Mouse (Mus musculus): ENCODE data around the gene Cyren. TPM values are rescaled to one million over a fixed set of nuclear protein-coding genes. Genes with fewer than 3 reads are reported as not detected.

The Cyren gene
- total and polyA plus RNA-seq, 3 experiments: 7.9 to 11.9 (median 9.7) TPM

GRCm38 (mm10) chr6:34906661-34907060 is 28.8 kb upstream of the Cyren start:
- no peaks in the 10 kb centered on the region for H3K27me3 ChIP-seq (replicated peaks)
- peaks cover 6% of the 10 kb centered on the region for H3K79me2 ChIP-seq (replicated peaks; ENCODE audit: control insufficient read depth, extremely low read depth, insufficient read depth, poor library complexity, severe bottlenecking)
- H3K4me1 ChIP-seq (ENCODE audit: control insufficient read depth in 1 of 2, insufficient read depth in 2 of 2): peaks cover 9 to 50% of the 10 kb centered on the region in 2 experiments
- dilution Hi-C loops (cut with MboI; ENCODE audit: extremely low pct_ligation_motif_present, extremely low pct_unique_long_range_greater_than_20kb, low sequenced_read_pairs) (no loop called here), in situ Hi-C loops (cut with MboI; ENCODE audit: low pct_ligation_motif_present, low pct_unique_long_range_greater_than_20kb, low sequenced_read_pairs) (no loop called here)
- no peak for DNase-seq (ENCODE audit: extremely low read depth)
- H3K4me2 ChIP-seq (ENCODE audit: insufficient read depth, low read depth, poor library complexity, severe bottlenecking): no peak overlapping the region
- TF ChIP-seq RAD21 (IDR thresholded peaks at IDR 0.05; ENCODE audit: low read depth, low read length) (no peak), E2F4 (IDR thresholded peaks at IDR 0.05; ENCODE audit: insufficient replicate concordance, low read depth, low read length) (no peak), TBP (conservative IDR thresholded peaks at IDR 0.05; ENCODE audit: low read depth, low read length) (no peak), USF1 (IDR thresholded peaks at IDR 0.05; ENCODE audit: low read depth, low read length) (no peak), HCFC1 (IDR thresholded peaks at IDR 0.05; ENCODE audit: low read depth, low read length) (no peak), CTCF (conservative IDR thresholded peaks at IDR 0.05 in 1 of 2, IDR thresholded peaks at IDR 0.05 in 1 of 2; ENCODE audit: low read depth in 2 of 2, low read length in 2 of 2) (no peak), CHD1 (IDR thresholded peaks at IDR 0.05; ENCODE audit: low read depth, low read length) (no peak), JUND (conservative IDR thresholded peaks at IDR 0.05; ENCODE audit: low read depth, low read length) (no peak), MAFK (IDR thresholded peaks at IDR 0.05; ENCODE audit: insufficient replicate concordance, low read length) (no peak), ETS1 (conservative IDR thresholded peaks at IDR 0.05; ENCODE audit: low read depth, low read length) (no peak), EP300 (IDR thresholded peaks at IDR 0.05; ENCODE audit: low read length) (no peak), TCF12 (IDR thresholded peaks at IDR 0.05; ENCODE audit: low read depth, low read length) (no peak), IRF4 (IDR thresholded peaks at IDR 0.05; ENCODE audit: low read depth, low read length) (no peak), ZC3H11A (IDR thresholded peaks at IDR 0.05; ENCODE audit: low read depth, low read length) (no peak), ZMIZ1 (IDR thresholded peaks at IDR 0.05; ENCODE audit: low read depth, low read length) (no peak), POLR2A (IDR thresholded peaks at IDR 0.05; ENCODE audit: low read depth, low read length) (no peak), MXI1 (IDR thresholded peaks at IDR 0.05; ENCODE audit: low read depth, low read length) (no peak), ELF1 (IDR thresholded peaks at IDR 0.05; ENCODE audit: low read depth, low read length) (no peak)
- H3K36me3 ChIP-seq (replicated peaks in 1 of 2; ENCODE audit: control insufficient read depth in 1 of 2, insufficient read depth in 1 of 2, low read length in 1 of 2): peaks cover 31 to 70% of the 10 kb centered on the region in 2 experiments
- no peak overlapping the region for H3K9ac ChIP-seq (ENCODE audit: insufficient read depth, low read depth)
- H3K27ac ChIP-seq (ENCODE audit: insufficient read depth, low read depth): no peak overlapping the region
- no peaks in the 10 kb centered on the region for H3K9me3 ChIP-seq (replicated peaks; ENCODE audit: low read length)
- no peak overlapping the region for H3K4me3 ChIP-seq (replicated peaks in 1 of 3; ENCODE audit: low read depth in 2 of 3, low read length in 2 of 3, poor library complexity in 1 of 3)

GRCm38 (mm10) chr6:34906125-34906524 is 28.3 kb upstream of the Cyren start:
- Histone ChIP-seq H3K36me3 (replicated peaks in 1 of 2; ENCODE audit: control insufficient read depth in 1 of 2, insufficient read depth in 1 of 2, low read length in 1 of 2) (peaks cover 32 to 75% of the 10 kb centered on the region in 2 experiments), H3K4me2 (ENCODE audit: insufficient read depth, low read depth, poor library complexity, severe bottlenecking) (no peak overlapping the region), H3K27me3 (replicated peaks) (no peaks in the 10 kb centered on the region), H3K79me2 (replicated peaks; ENCODE audit: control insufficient read depth, extremely low read depth, insufficient read depth, poor library complexity, severe bottlenecking) (peaks cover 6% of the 10 kb centered on the region), H3K9me3 (replicated peaks; ENCODE audit: low read length) (no peaks in the 10 kb centered on the region), H3K4me1 (ENCODE audit: control insufficient read depth in 1 of 2, insufficient read depth in 2 of 2) (peaks cover 10 to 51% of the 10 kb centered on the region in 2 experiments), H3K27ac (ENCODE audit: insufficient read depth, low read depth) (no peak overlapping the region), H3K9ac (ENCODE audit: insufficient read depth, low read depth) (no peak overlapping the region), H3K4me3 (replicated peaks in 1 of 3; ENCODE audit: low read depth in 2 of 3, low read length in 2 of 3, poor library complexity in 1 of 3) (no peak overlapping the region)
- in situ Hi-C loops (cut with MboI; ENCODE audit: low pct_ligation_motif_present, low pct_unique_long_range_greater_than_20kb, low sequenced_read_pairs) (no loop called here), dilution Hi-C loops (cut with MboI; ENCODE audit: extremely low pct_ligation_motif_present, extremely low pct_unique_long_range_greater_than_20kb, low sequenced_read_pairs) (no loop called here)
- TF ChIP-seq CTCF (conservative IDR thresholded peaks at IDR 0.05 in 1 of 2, IDR thresholded peaks at IDR 0.05 in 1 of 2; ENCODE audit: low read depth in 2 of 2, low read length in 2 of 2): peak in 1 of 2 experiments; percentile 31; a peak in 2 of 4 replicates
- no peak for TF ChIP-seq USF1 (IDR thresholded peaks at IDR 0.05; ENCODE audit: low read depth, low read length)
- no peak for TF ChIP-seq ELF1 (IDR thresholded peaks at IDR 0.05; ENCODE audit: low read depth, low read length)
- TF ChIP-seq TBP (conservative IDR thresholded peaks at IDR 0.05; ENCODE audit: low read depth, low read length): no peak
- DNase-seq (ENCODE audit: extremely low read depth): no peak
